Mouse (Mus musculus): ENCODE measurements around the gene Mboat1.

The Mboat1 gene

DNA sequence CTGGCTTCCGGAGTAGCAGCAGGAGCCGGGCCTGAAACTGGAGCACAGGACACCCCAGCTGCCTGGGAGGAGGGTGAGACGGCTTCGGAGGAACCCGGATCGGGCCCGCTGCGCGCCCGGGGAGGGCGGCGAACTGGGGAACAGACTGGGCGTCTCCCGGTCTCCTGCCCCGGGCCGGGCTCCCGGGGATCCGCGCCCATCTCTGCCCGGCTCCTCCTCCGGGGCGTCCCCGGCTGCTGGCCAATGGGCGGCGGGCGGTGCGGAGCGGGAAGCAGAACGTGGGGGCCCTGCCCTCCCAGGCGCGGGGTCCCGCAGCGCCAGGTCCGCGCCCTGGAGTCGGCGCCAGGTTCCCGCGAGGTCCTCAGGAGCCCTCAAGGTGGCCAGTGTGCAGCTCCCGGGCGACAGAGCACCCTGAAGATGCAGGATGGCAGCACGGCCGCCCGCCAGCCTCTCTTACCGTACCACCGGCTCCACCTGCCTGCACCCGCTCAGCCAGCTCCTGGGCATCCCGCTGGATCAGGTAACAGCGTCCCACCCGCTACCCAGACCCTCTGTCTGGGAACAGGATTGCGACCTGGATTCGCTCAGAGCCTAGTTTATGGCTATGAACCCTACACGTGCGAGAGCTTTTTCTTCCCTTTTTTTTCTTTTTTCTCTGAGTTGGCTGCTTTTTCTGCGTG is at the start of gene Mboat1:
Gene Mboat1, plus strand, starts transcription at position 247 of the 680 bp plus-strand sequence.
- DNase-seq (ENCODE audit: low spot score in 2 of 2), result peak; percentile 82 to 84

DNA sequence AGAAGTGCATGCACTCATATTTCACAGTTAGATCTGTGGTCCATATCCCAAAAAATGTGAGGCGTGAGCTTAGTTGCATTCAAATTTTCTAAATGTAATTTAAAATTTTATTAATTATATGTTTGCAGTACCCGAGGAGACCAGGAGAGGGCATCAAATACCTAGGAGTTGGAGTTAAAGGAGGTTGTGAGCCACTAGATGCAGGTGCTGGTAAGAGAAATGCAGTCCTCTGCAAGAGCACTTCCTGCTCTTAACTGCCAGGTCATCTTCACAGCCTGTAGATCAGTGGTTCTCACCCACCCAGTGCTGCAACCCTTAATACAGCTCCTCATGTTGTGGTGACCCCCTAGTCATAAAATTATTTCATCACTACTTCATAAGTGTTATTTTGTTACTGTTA is 43.2 kb upstream of the Mboat1 start:
- no peak for DNase-seq (ENCODE audit: low spot score in 2 of 2)

DNA sequence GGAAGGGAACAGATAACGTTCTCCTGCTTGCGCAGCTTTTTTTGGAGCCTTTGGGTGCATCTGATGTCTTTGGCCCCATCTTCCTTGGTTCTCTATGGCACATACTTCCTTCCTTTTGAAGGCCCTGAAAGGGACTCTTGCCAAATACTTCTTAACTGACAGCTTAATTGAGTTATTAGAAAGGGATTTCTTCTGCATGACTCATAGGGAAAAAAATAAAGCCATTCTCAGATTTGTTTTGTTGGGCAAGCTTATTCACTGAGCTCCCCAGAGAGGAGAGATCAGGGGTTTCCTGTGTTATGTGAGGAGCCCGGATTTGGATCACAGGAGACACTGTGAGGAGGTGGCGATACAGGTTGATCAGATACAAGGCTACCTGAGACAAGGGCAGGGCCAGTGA is 40.4 kb upstream of the Mboat1 start:
- no peak for DNase-seq (ENCODE audit: low spot score in 2 of 2)

DNA sequence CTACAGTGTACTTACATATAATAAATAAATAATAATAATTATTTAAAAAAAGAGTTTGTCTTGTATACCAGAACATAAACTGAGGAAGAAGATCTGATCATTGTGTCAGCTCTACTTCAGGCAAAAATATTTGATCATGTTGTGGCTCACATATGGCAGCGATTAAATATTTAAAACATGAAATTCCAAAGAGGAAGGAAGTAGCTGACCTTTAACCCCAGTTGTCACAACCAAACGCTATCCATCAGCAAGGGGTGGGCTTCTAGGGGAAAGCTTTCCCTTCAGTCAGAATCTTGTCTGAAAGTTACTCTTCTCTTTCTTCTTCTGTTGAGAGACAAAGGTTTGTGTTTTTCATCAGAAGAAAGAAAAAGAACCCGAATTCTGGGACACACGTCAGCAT is 39.8 kb upstream of the Mboat1 start:
- DNase-seq (ENCODE audit: low spot score in 2 of 2), result no peak

DNA sequence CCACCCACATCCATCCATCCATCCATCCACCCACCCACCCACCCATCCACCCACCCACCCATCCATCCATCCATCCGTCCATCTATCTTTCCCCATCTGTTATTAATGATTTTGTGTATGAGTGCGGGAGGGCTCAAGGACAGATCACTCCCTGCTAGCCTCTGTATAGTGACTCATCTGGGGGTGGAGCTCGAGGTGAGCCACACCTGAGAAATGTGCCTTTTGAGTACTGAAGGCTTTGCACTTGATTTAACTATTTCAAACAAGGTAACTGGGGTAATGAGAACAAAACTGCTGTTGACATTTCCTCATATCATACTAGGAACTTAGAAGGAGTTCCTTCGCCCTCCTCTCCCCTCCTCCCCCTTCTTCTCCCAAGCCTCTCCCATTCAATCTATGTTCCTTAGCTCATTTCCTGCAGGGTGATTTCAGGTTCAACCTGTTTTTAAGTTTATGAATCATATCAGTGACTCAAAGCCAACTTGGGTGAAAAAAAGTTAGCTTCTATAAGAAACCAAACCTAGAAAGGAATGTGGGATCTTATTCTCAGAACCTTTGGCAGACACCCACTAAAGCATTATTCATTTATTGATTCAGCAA is 27.2 kb upstream of the Mboat1 start:
- DNase-seq (ENCODE audit: low spot score in 2 of 2), result peak in 1 of 2 experiments; percentile 35

DNA sequence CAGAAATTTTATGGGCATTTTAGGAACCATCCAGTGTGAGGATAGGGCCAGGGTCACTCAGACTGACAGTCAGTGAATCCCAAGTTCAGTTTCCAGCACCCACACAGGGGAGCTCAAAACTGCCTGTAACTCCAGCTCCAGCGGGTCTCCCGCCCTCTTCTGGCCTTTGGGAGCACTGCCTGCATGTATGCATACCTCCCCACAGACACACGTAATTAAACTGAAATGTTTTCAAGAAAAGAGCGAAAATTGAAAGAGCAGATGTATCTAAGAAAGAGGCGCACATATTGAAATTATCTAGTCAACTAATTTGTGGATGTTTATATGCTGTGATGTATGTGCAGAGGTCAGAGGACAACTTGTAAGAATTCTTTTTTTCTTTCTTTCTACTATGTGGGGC is 20.5 kb upstream of the Mboat1 start:
- no peak for DNase-seq (ENCODE audit: low spot score in 2 of 2)

DNA sequence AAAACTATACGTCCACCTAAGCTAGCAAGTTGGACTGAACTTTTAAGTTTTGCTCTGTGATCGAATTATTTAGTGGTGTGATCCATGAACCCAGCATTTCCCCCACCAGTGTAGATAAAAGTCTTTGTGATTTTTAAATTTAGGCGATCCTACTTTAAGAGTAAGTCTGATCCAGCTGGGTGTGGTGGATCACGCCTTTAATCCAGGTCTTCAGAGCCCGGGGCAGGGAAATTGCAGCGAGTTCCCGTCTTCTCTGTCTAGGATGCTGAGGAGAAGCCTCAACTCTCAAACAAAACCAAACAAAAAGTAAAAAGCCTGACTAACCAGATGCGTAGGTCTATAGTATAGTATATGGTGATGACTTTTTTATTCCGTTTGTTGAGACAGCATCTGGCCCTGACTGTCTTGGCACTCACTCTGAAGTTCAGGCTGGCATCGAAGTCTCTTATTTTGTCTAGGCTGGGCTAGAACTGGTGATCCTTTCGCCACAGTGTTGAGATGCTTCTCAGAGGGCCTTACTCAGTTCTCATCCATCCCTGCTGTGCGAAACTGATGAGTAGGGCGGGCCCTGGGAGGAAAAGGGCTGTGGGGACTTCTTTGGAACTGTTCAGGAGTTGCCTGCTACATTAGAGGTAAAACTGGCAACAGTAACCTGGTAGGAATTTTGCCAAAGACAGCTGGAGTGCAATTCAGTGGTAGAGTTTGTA is 787 bp downstream of the Mboat1 start:
- no peak for DNase-seq (ENCODE audit: low spot score in 2 of 2)

DNA sequence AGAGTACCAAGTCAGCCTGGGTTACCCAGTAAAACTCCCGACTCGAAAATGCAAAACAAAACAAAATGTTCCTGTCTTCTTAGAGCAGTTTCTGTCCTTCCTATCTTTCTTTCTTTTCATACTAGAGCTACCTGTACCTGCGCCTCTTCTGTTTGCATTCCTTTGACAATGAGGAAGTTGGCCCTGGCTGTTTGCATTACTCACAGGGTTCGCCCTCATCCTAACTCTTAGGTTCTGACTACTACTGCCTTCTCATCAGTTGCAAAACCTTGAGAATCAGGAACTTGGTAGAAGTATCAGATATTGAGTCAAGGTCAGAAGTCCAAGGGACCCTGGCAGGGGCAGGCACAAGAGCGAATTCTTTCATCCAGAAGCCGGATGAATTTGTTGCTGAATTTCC is 1.7 kb downstream of the Mboat1 start:
- DNase-seq (ENCODE audit: low spot score in 2 of 2), result peak in 1 of 2 experiments; percentile 17

DNA sequence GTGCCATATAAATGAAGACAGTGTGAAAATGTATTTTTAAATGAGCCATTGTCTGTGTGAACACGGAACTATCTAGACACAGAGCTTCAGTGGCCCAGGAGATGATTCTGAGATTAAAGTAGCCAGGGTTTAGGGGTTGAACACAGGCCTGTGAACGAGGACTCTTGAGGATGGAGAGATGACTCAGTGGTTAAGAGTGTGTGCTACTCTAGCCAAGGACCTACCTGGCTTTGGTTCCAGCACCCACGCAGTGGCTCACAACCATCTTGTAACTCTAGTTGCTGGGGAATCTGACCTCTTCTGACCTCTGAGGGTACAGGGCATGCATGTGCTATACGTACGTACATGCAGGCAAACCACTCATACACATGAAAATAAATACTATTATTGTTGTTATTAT is 3.9 kb downstream of the Mboat1 start:
- no peak for DNase-seq (ENCODE audit: low spot score in 2 of 2)

DNA sequence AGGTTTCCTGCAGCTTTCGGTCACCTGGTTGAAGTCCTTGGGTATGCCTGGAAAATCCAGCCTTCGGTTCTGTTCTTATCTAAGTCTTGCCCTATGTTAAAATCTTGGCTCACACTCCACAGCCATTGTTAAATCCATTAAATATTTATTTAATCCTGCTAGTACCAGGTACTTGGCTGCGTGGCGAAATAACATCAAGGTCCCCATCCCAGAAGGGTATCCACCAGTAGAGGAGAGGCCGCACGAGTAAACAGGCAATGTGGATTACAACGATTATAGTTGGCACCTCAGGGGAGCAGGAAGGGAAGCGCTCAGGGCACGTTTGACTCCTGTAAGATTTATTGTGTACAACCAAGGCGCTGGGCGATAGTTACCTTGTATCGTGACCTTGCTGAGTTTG is 4.4 kb downstream of the Mboat1 start:
- no peak for DNase-seq (ENCODE audit: low spot score in 2 of 2)

DNA sequence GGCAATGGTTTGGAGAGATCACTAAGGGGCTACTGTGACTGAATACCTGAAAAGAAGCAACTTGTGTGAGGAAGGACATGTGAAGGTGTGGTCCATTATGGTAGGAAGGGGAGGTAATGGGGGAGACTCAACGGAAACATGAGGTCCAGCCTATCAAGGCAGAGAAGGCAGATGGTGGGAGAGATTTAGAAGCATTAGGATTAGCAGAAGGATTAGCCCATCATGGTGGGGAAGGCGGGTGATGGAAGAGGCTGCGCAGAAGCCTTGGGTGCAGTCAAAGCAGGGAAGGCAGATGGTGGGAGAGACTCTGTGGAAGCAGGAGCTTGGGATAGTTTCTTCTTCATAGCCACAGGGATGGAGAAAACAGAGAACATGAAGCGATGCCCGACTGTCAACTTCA is 5.7 kb downstream of the Mboat1 start:
- DNase-seq (ENCODE audit: low spot score in 2 of 2), result no peak

DNA sequence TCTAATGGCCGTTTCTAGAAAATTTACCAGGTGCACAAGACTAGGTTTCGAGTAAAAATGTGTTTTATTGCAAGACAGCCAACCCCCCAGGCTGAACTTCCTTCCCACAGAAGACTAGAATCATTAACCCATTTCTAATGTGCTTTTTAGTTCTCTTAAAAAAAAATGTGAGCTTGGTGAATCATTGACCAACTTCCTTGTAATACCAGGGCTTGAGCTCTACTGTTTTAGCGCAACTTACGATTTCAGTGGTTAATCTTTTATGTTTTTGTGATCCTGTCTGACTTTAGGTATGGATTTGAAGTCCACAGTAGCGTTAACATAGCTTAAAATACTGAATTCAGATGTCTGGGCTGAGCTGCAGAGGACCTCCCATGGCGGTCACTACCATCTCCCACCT is 10.2 kb downstream of the Mboat1 start:
- no peak for DNase-seq (ENCODE audit: low spot score in 2 of 2)

DNA sequence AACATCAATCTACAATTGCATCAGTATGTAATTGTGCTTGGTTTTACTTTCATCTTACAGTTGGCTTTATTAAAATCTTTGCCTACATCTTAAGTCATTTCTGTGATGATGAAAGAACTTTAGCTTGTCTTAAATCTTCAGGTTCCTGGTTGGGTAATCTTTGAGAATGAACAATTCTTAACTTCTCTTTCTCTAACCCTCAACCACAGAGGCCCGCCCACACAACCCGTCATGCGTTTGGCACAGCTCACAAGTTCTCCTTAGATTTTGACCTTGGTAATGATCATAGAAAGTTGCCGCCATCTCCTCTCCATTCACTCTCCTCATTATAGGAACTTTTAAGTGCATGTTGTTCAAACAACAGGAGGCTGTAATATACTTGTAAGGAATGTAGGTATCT is 18.0 kb downstream of the Mboat1 start:
- no peak for DNase-seq (ENCODE audit: low spot score in 2 of 2)

DNA sequence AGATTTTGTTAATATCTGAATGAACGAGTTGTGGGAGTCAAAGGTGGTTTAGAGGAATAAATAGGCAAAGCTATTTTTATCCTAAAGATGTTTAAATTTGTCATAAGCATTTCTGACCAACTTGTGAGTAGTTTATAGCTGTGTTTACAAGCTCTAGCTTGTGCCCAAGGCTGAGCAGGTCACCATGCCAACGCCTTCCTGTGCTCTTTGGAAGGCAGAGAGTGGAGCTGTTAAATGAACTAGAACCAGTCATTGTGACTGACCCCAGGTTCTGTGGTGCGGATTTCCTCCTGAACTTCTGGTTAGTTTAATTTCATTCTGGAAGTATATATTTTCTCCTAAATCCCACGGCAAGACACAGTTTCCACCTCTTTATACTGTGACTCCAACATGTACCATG is 23.3 kb downstream of the Mboat1 start:
- no peak for DNase-seq (ENCODE audit: low spot score in 2 of 2)

DNA sequence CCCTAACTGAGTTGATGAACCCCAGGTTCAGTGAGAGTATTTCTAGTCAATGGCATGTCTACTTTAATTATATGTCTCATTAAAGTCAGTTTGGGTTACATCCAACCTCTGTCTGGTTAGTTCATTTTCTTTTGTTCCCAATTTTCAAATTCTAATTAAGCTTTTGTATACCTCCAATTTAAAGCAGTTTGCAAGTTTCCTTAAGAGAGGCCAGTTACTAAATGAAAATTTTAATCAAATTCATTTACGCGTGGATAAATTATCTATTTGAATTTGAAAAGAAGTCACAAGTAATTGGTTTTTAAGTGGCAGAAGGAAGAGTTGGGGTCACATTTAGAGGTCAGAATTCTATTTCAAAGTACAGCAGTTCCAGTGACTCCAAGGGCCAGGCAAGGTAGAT is 27.2 kb downstream of the Mboat1 start:
- DNase-seq (ENCODE audit: low spot score in 2 of 2), result no peak

DNA sequence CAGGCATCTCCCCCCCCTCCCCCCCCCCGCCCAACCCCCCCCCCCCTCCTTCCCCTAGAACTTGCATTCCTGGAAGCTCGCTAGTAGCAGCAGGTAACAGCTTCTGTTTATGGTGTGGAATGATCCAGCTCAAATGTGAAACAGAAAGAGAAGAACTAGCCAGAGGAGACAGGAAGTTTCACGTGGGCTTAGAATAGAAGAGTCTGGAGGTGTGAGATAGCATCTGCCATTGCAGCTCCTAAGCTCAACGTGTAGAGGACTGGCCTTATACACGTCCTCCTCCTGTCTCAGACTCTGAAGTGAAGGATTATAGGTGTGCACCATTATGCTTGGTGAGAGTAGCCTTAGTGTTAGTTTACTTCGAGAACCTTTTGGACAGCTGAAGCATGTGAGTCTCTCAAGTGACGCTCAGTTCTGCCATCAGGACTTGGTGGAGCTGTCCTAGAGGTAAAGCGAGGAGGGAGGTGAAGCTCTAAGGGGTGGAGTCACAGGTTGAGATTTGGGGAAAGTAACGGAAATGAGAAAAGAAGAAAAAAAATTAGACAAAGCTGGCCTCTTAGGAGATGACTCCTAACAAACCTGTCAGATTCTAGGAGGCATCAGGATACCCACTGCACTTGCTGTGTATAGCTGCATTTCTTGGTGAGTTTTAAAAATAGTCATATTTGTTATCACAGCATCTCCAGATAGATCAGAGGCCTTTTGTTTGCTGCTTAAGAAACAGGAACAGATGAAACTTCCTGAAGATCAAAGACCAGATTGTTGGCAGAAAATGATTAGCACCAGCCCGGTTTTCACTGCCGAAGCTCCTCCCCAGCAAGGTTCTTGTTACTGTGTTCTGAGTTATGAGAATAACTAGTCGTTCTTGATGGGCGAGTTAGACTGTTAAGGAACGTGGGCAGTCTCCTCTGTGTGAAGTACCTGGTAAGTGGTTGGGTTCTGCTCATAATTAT is 30.1 kb downstream of the Mboat1 start:
- DNase-seq (ENCODE audit: low spot score in 2 of 2), result no peak

DNA sequence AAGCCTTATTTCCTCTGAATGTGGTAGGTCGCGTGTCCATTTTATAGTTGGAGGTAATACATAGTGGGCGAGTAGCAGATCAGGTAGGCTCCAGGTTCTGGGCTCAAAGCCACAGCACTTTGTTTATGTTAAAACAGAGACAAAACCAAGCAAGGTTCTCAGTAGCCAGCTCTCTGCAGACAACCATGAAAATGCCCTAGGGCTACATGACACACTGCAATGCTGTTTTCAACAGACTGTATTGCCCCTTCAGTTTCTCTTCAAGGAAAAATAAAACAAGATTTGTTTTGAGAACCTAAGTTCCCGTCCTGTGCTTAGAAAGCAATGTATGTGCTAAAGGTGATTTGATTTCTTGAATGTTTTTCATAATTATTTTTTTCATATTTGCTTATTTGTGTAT is 31.2 kb downstream of the Mboat1 start:
- DNase-seq (ENCODE audit: low spot score in 2 of 2), result no peak

DNA sequence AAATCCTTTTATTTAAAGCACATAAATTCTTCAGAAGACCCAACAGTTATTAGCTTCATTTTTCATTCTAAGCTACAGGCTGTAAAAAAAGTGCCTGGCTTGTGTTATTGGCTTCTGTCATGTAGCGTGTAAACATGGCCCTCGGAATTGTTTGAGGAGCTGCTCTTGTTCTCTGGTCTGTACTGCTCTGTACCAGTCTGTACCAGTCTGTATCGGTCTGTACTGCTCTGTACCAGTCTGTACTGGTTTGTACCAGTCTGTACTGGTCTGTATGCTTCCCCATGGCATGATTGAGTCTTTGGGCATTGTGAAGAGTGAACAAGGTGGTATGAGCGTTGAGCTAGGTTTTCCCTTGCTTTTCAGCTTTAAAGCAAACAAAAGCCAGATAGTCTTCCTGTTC is 32.5 kb downstream of the Mboat1 start:
- no peak for DNase-seq (ENCODE audit: low spot score in 2 of 2)

DNA sequence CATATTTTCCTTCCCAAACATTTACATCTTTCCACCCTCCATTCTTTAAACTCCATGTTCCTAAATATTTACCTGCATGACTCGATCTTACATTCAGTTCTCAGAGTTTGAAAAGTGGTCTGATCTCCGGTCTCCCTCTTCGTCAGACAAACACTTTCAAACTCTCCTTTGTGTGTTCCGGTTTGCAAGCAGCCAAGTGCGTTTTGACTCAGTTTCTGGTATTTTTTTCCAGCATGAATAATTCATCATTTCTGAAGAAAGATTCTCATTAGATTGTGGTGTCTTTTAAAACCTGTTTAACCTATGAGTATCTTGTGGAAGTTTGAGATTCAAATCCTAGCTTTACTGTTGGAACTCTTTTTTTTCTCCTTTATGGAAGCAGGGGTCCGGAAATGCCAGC is 33.8 kb downstream of the Mboat1 start:
- DNase-seq (ENCODE audit: low spot score in 2 of 2), result no peak

DNA sequence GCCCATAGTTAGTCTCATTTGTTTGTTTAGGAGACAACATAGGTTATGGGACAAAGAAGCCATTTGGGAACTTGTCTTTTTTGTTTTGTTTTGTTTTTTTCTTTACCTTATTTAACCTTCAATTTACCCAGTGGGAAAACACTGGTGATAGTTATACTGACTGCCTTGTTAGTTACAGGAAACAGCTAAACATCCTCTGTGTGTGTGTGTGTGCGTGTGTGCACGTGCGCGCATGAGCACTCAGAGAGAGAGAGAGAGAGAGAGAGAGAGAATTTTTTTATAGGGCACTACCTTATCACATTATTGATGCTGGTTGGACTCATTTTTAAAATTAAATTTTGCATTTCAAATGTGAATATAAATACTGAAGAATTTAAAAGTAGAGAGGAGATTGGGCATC is 38.3 kb downstream of the Mboat1 start:
- no peak for DNase-seq (ENCODE audit: low spot score in 2 of 2)

DNA sequence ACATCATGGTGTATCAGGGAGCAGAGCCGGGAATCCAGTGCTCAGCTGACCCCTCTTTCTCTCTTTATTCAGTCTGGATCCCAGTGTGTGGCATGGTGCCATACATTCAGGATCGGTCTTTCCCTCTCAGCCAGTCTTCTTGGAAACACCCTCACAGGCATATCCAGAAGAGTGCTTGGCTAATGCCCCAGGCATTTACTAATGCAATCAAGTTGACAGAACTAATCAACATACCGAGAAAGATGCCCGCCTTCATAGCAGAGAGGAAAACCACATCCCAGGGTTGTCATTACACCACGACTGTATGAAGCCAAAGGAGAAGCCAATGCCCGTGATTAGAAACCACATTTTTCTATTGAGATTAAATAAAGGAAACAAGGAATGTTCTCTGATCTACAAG is 41.1 kb downstream of the Mboat1 start:
- no peak for DNase-seq (ENCODE audit: low spot score in 2 of 2)

DNA sequence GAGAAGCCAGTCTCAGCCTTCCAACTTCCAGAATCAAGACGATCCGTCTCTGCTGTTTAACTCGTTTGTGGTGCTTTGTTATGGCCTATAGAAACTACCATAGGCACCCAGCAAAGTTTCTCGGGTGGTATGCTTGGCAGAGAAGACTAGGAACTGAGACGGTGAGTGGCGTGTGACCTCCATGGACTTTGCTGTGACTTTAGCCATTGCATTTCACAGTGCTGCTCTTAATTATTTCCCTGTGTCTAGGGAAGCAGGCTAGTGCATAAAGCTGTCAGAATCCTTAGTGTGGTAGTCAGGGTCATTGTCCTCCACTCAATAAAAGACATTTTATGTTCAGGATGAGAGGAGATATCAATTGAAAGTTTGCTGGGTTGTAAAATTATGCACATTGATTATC is 49.3 kb downstream of the Mboat1 start:
- DNase-seq (ENCODE audit: low spot score in 2 of 2), result no peak

All from urinary bladder, postnatal 36 days (tissue).